Mouse (Mus musculus): ENCODE measurements around the gene Il22ra2. TPM values are rescaled to one million over a fixed set of nuclear protein-coding genes. Genes with fewer than 3 reads are reported as not detected.

The Il22ra2 gene
- 0.55 and 0.65 TPM in 2 replicates for polyA plus RNA-seq (2012; rRNA removed)

- 87% methylated on average over 2 of the region's 2 CpGs for WGBS
- TF ChIP-seq POLR2A (IDR thresholded peaks at IDR 0.05; ENCODE audit: low read depth, low read length) (no peak), CTCF (IDR thresholded peaks at IDR 0.05; ENCODE audit: extremely low read depth, insufficient read depth, insufficient read length, insufficient replicate concordance) (no peak)
- no peak within 1 kb of the TSS for H3K27ac ChIP-seq (ENCODE audit: insufficient read depth, low read length)
- peaks cover 4% of the 10 kb centered on the region; the same call in 1 of the 2 replicates for H3K4me1 ChIP-seq (ENCODE audit: control insufficient read depth, insufficient read depth, insufficient read length)
- H3K27me3 ChIP-seq (ENCODE audit: control insufficient read depth, insufficient read depth, low read length), result no peaks in the 10 kb centered on the region
- H3K36me3 ChIP-seq (ENCODE audit: control insufficient read depth, insufficient read depth, low read length), result no peaks in the 10 kb centered on the region
- H3K4me3 ChIP-seq (ENCODE audit: extremely low read depth, insufficient read depth, insufficient read length), result no peak within 1 kb of the TSS
- DNase-seq (ENCODE audit: low read depth in 1 of 2, low spot score in 2 of 2), result no peak
Measured at GRCm38 (mm10) chr10:19621408-19622048, at the start of gene Il22ra2. TSS of gene Il22ra2 (plus strand) at chr10:19621998.

GRCm38 (mm10) chr10:19577571-19577970, 44.2 kb upstream of the Il22ra2 start:
- no peaks in the 10 kb centered on the region for H3K36me3 ChIP-seq (ENCODE audit: control insufficient read depth, insufficient read depth, low read length)
- TF ChIP-seq CTCF (IDR thresholded peaks at IDR 0.05; ENCODE audit: extremely low read depth, insufficient read depth, insufficient read length, insufficient replicate concordance), result no peak
- no peak for TF ChIP-seq POLR2A (IDR thresholded peaks at IDR 0.05; ENCODE audit: low read depth, low read length)
- peak overlapping the region; percentile 77; the same call in 1 of the 2 replicates for H3K27ac ChIP-seq (ENCODE audit: insufficient read depth, low read length)
- H3K4me3 ChIP-seq (ENCODE audit: extremely low read depth, insufficient read depth, insufficient read length), result no peak overlapping the region
- H3K27me3 ChIP-seq (ENCODE audit: control insufficient read depth, insufficient read depth, low read length), result no peaks in the 10 kb centered on the region
- no peak for DNase-seq (ENCODE audit: low read depth in 1 of 2, low spot score in 2 of 2)
- WGBS, result 67% methylated on average over 3 of the region's 3 CpGs
- H3K4me1 ChIP-seq (ENCODE audit: control insufficient read depth, insufficient read depth, insufficient read length), result peaks cover 3% of the 10 kb centered on the region

- peak in 1 of 2 experiments; percentile 66 for DNase-seq (ENCODE audit: low read depth in 1 of 2, low spot score in 2 of 2)
- H3K36me3 ChIP-seq (ENCODE audit: control insufficient read depth, insufficient read depth, low read length), result no peaks in the 10 kb centered on the region
- TF ChIP-seq POLR2A (IDR thresholded peaks at IDR 0.05; ENCODE audit: low read depth, low read length), result no peak
- TF ChIP-seq CTCF (IDR thresholded peaks at IDR 0.05; ENCODE audit: extremely low read depth, insufficient read depth, insufficient read length, insufficient replicate concordance), result no peak
- H3K27ac ChIP-seq (ENCODE audit: insufficient read depth, low read length), result peak overlapping the region; percentile 77; the same call in 1 of the 2 replicates
- H3K4me1 ChIP-seq (ENCODE audit: control insufficient read depth, insufficient read depth, insufficient read length), result peaks cover 7% of the 10 kb centered on the region
- no peak overlapping the region for H3K4me3 ChIP-seq (ENCODE audit: extremely low read depth, insufficient read depth, insufficient read length)
- H3K27me3 ChIP-seq (ENCODE audit: control insufficient read depth, insufficient read depth, low read length), result no peaks in the 10 kb centered on the region
- 34% methylated on average over 6 of the region's 6 CpGs for WGBS
Measured at GRCm38 (mm10) chr10:19578001-19578400, 43.8 kb upstream of the Il22ra2 start.

GRCm38 (mm10) chr10:19578409-19578986, 43.3 kb upstream of the Il22ra2 start:
- H3K4me1 ChIP-seq (ENCODE audit: control insufficient read depth, insufficient read depth, insufficient read length), result peaks cover 11% of the 10 kb centered on the region
- DNase-seq (ENCODE audit: low read depth in 1 of 2, low spot score in 2 of 2), result no peak
- 51% methylated on average over 9 of the region's 9 CpGs for WGBS
- no peak for TF ChIP-seq CTCF (IDR thresholded peaks at IDR 0.05; ENCODE audit: extremely low read depth, insufficient read depth, insufficient read length, insufficient replicate concordance)
- TF ChIP-seq POLR2A (IDR thresholded peaks at IDR 0.05; ENCODE audit: low read depth, low read length), result no peak
- H3K27me3 ChIP-seq (ENCODE audit: control insufficient read depth, insufficient read depth, low read length), result no peaks in the 10 kb centered on the region
- H3K4me3 ChIP-seq (ENCODE audit: extremely low read depth, insufficient read depth, insufficient read length), result no peak overlapping the region
- H3K36me3 ChIP-seq (ENCODE audit: control insufficient read depth, insufficient read depth, low read length), result no peaks in the 10 kb centered on the region
- H3K27ac ChIP-seq (ENCODE audit: insufficient read depth, low read length), result peak overlapping the region; percentile 77

GRCm38 (mm10) chr10:19580660-19581059, 41.1 kb upstream of the Il22ra2 start:
- TF ChIP-seq POLR2A (IDR thresholded peaks at IDR 0.05; ENCODE audit: low read depth, low read length), result no peak
- no peak for TF ChIP-seq CTCF (IDR thresholded peaks at IDR 0.05; ENCODE audit: extremely low read depth, insufficient read depth, insufficient read length, insufficient replicate concordance)
- no peak for DNase-seq (ENCODE audit: low read depth in 1 of 2, low spot score in 2 of 2)
- Histone ChIP-seq H3K27me3 (ENCODE audit: control insufficient read depth, insufficient read depth, low read length) (no peaks in the 10 kb centered on the region), H3K4me1 (ENCODE audit: control insufficient read depth, insufficient read depth, insufficient read length) (peaks cover 20% of the 10 kb centered on the region), H3K27ac (ENCODE audit: insufficient read depth, low read length) (0 out of 2 replicates have a peak overlapping the region, but pooled peaks have one; percentile 10), H3K36me3 (ENCODE audit: control insufficient read depth, insufficient read depth, low read length) (no peaks in the 10 kb centered on the region), H3K4me3 (ENCODE audit: extremely low read depth, insufficient read depth, insufficient read length) (no peak overlapping the region)
- 91% methylated on average over 3 of the region's 3 CpGs for WGBS

GRCm38 (mm10) chr10:19581844-19582582, 39.8 kb upstream of the Il22ra2 start:
- Histone ChIP-seq H3K4me3 (ENCODE audit: extremely low read depth, insufficient read depth, insufficient read length) (no peak overlapping the region), H3K27ac (ENCODE audit: insufficient read depth, low read length) (peak overlapping the region; percentile 73), H3K4me1 (ENCODE audit: control insufficient read depth, insufficient read depth, insufficient read length) (peaks cover 21% of the 10 kb centered on the region), H3K27me3 (ENCODE audit: control insufficient read depth, insufficient read depth, low read length) (no peaks in the 10 kb centered on the region), H3K36me3 (ENCODE audit: control insufficient read depth, insufficient read depth, low read length) (no peaks in the 10 kb centered on the region)
- 24% methylated on average over 9 of the region's 9 CpGs for WGBS
- peak; percentile 23 to 63 for DNase-seq (ENCODE audit: low read depth in 1 of 2, low spot score in 2 of 2)
- TF ChIP-seq CTCF (IDR thresholded peaks at IDR 0.05; ENCODE audit: extremely low read depth, insufficient read depth, insufficient read length, insufficient replicate concordance), result no peak
- no peak for TF ChIP-seq POLR2A (IDR thresholded peaks at IDR 0.05; ENCODE audit: low read depth, low read length)

Data from spleen, adult 2 months (tissue).